Mouse (Mus musculus) megakaryocyte, embryonic 14.5 days (primary cell): ENCODE data around the gene Bckdhb. TPM values are rescaled to one million over a fixed set of nuclear protein-coding genes. Genes with fewer than 3 reads are reported as not detected.
A peak's percentile ranks its signal among the peaks of the same experiment; 100 is the strongest.

ENCODE experiments used
- H3K27me3 ChIP-seq: replicated peaks from 2 replicates; pipeline ENCODE3; 2012; ENCODE audit warnings: inconsistent platforms
- H3K36me3 ChIP-seq: replicated peaks from 2 replicates; pipeline ENCODE3; 2012; ENCODE audit warnings: low read length, inconsistent platforms, mixed read lengths
- H3K4me1 ChIP-seq: 2 replicates; pipeline ENCODE4 v1.6.1; 2012; ENCODE audit warnings: inconsistent platforms
- H3K4me3 ChIP-seq: replicated peaks from 2 replicates; pipeline ENCODE3; 2012; ENCODE audit warnings: moderate library complexity, mild to moderate bottlenecking, inconsistent platforms
- H3K9me3 ChIP-seq: 2 replicates; pipeline ENCODE4 v1.6.1; 2012; ENCODE audit warnings: inconsistent platforms
- FLI1 ChIP-seq: IDR thresholded peaks from 2 replicates; pipeline ENCODE4 v1.6.1; 2012; ENCODE audit warnings: low read length, inconsistent platforms, mixed read lengths
- GATA1 ChIP-seq: IDR thresholded peaks from 3 replicates; pipeline ENCODE4 v1.6.1; 2012; ENCODE audit warnings: mixed read lengths, low read length, inconsistent platforms, borderline replicate concordance
- polyA plus RNA-seq: library from polyadenylated mRNA; stranded (reverse); fragments of >175 nt; gene quantifications from 2 replicates; pipeline ENCODE4 v1.2.3, GENCODE M21; 2012; ENCODE audit warnings: low replicate concordance; ENCODE audit not compliant: insufficient read depth

Bckdhb gene
- polyA plus RNA-seq, 1 experiment: 7.3 TPM

GRCm38 (mm10) chr9:84096484-84097015 is 171.6 kb downstream of the Bckdhb start:
- H3K9me3 ChIP-seq: no peaks in the 10 kb centered on the region
- no peak overlapping the region for H3K4me3 ChIP-seq
- H3K4me1 ChIP-seq: no peaks in the 10 kb centered on the region
- H3K27me3 ChIP-seq: no peaks in the 10 kb centered on the region
- no peaks in the 10 kb centered on the region for H3K36me3 ChIP-seq
- TF ChIP-seq GATA1: no peak
- no peak for TF ChIP-seq FLI1

GRCm38 (mm10) chr9:84103344-84103743 is 178.4 kb downstream of the Bckdhb start:
- no peaks in the 10 kb centered on the region; the same call in 1 of the 2 replicates for H3K9me3 ChIP-seq
- H3K36me3 ChIP-seq: no peaks in the 10 kb centered on the region
- TF ChIP-seq GATA1 (no peak), FLI1 (no peak)
- H3K4me1 ChIP-seq: no peaks in the 10 kb centered on the region
- no peak overlapping the region for H3K4me3 ChIP-seq
- no peaks in the 10 kb centered on the region for H3K27me3 ChIP-seq

- no peak for TF ChIP-seq GATA1
- TF ChIP-seq FLI1: no peak
These were observed 181.5 kb downstream of the Bckdhb start for GRCm38 (mm10) chr9:84106438-84106837.

GRCm38 (mm10) chr9:84107045-84107813 is 182.3 kb downstream of the Bckdhb start:
- Histone ChIP-seq H3K9me3 (no peaks in the 10 kb centered on the region), H3K4me1 (peaks cover 7% of the 10 kb centered on the region), H3K4me3 (no peak overlapping the region), H3K27me3 (no peaks in the 10 kb centered on the region), H3K36me3 (no peaks in the 10 kb centered on the region)
- TF ChIP-seq FLI1 (no peak), GATA1 (no peak)

More at GRCm38 (mm10) chr9:84106438-84106837, 181.5 kb downstream of the Bckdhb start:
- H3K27me3 ChIP-seq: no peaks in the 10 kb centered on the region
- no peaks in the 10 kb centered on the region for H3K36me3 ChIP-seq
- H3K4me3 ChIP-seq: no peak overlapping the region
- peaks cover 3% of the 10 kb centered on the region for H3K4me1 ChIP-seq
- no peaks in the 10 kb centered on the region; the same call in 1 of the 2 replicates for H3K9me3 ChIP-seq

- Histone ChIP-seq H3K9me3 (no peaks in the 10 kb centered on the region), H3K4me3 (no peak overlapping the region), H3K27me3 (no peaks in the 10 kb centered on the region), H3K4me1 (peaks cover 20% of the 10 kb centered on the region), H3K36me3 (no peaks in the 10 kb centered on the region)
- TF ChIP-seq FLI1 (no peak), GATA1 (no peak)
These were observed 183.6 kb downstream of the Bckdhb start for GRCm38 (mm10) chr9:84108534-84108933.

- TF ChIP-seq GATA1 (no peak), FLI1 (no peak)
- Histone ChIP-seq H3K9me3 (no peaks in the 10 kb centered on the region), H3K4me1 (peaks cover 20% of the 10 kb centered on the region), H3K36me3 (no peaks in the 10 kb centered on the region), H3K4me3 (no peak overlapping the region), H3K27me3 (no peaks in the 10 kb centered on the region)
These were observed 185.0 kb downstream of the Bckdhb start for GRCm38 (mm10) chr9:84109777-84110478.

- Histone ChIP-seq H3K36me3 (no peaks in the 10 kb centered on the region), H3K4me3 (no peak overlapping the region), H3K4me1 (peaks cover 20% of the 10 kb centered on the region), H3K9me3 (no peaks in the 10 kb centered on the region), H3K27me3 (no peaks in the 10 kb centered on the region)
- TF ChIP-seq GATA1 (no peak), FLI1 (no peak)
These were observed 185.7 kb downstream of the Bckdhb start for GRCm38 (mm10) chr9:84110616-84111015.

GRCm38 (mm10) chr9:84112319-84112718 is 187.4 kb downstream of the Bckdhb start:
- H3K36me3 ChIP-seq: no peaks in the 10 kb centered on the region
- H3K27me3 ChIP-seq: no peaks in the 10 kb centered on the region
- H3K9me3 ChIP-seq: no peaks in the 10 kb centered on the region
- TF ChIP-seq FLI1: no peak
- no peak for TF ChIP-seq GATA1
- peak overlapping the region; percentile 38 for H3K4me3 ChIP-seq
- peaks cover 20% of the 10 kb centered on the region for H3K4me1 ChIP-seq

GRCm38 (mm10) chr9:84112842-84113568 is 188.1 kb downstream of the Bckdhb start:
- TF ChIP-seq FLI1 (no peak), GATA1 (no peak; the same call in 2 of the 3 replicates)
- no peaks in the 10 kb centered on the region for H3K36me3 ChIP-seq
- peak overlapping the region; percentile 60 for H3K4me3 ChIP-seq
- peaks cover 20% of the 10 kb centered on the region for H3K4me1 ChIP-seq
- H3K27me3 ChIP-seq: no peaks in the 10 kb centered on the region
- H3K9me3 ChIP-seq: no peaks in the 10 kb centered on the region

- peaks cover 20% of the 10 kb centered on the region for H3K4me1 ChIP-seq
- H3K9me3 ChIP-seq: no peaks in the 10 kb centered on the region
- H3K4me3 ChIP-seq: no peak overlapping the region
- no peaks in the 10 kb centered on the region for H3K36me3 ChIP-seq
- H3K27me3 ChIP-seq: no peaks in the 10 kb centered on the region
- TF ChIP-seq GATA1 (no peak), FLI1 (no peak)
These were observed 189.3 kb downstream of the Bckdhb start for GRCm38 (mm10) chr9:84114254-84114653.
